Mouse (Mus musculus) heart, embryonic 10.5 days (tissue): ENCODE measurements at regions not wholly inside any gene's neighbourhood (a gene's known extent, or its start where the extent isn't known, plus 50 kb on each side); places are given as distances from the start of the nearest gene placed in this dataset.

Source experiments
- DNase-seq: peaks from one replicate; pipeline ENCODE4 v3.0.0-alpha.2; 2017; ENCODE audit warnings: low spot score
- H3K27ac ChIP-seq: fragments of 300-500 bp; sonication (generic); 2 replicates; pipeline ENCODE4 v1.5.1; 2016; ENCODE audit warnings: mild to moderate bottlenecking
- H3K27me3 ChIP-seq: fragments of 300-500 bp; sonication (generic); 2 replicates; pipeline ENCODE4 v1.6.1; 2016; ENCODE audit warnings: mild to moderate bottlenecking; ENCODE audit not compliant: poor library complexity, insufficient read depth, severe bottlenecking
- H3K36me3 ChIP-seq: fragments of 300-500 bp; sonication (generic); 2 replicates; pipeline ENCODE4 v1.6.1; 2016; ENCODE audit warnings: mild to moderate bottlenecking, moderate library complexity
- H3K4me1 ChIP-seq: fragments of 300-500 bp; sonication (generic); 2 replicates; pipeline ENCODE4 v1.6.1; 2016; ENCODE audit warnings: mild to moderate bottlenecking
- H3K4me3 ChIP-seq: fragments of 300-500 bp; sonication (generic); 2 replicates; pipeline ENCODE4 v1.5.1; 2016; ENCODE audit warnings: mild to moderate bottlenecking, moderate library complexity
- H3K9me3 ChIP-seq: fragments of 300-500 bp; sonication (generic); 2 replicates; pipeline ENCODE4 v1.6.1; 2016; ENCODE audit warnings: mild to moderate bottlenecking, moderate library complexity
- WGBS: fragments of 180-500 bp; shearing (Covaris S2); methylation state at CpG from one replicate; pipeline ENCODE4 v1.1.7; 2016; 5-methylcytosine and 5-hydroxymethylcytosine counted together

- H3K27me3 ChIP-seq, result no peaks in the 10 kb centered on the region
- DNase-seq, result no peak
- H3K4me3 ChIP-seq, result no peak overlapping the region
- no peak overlapping the region for H3K27ac ChIP-seq
- no peaks in the 10 kb centered on the region for H3K4me1 ChIP-seq
- no peaks in the 10 kb centered on the region for H3K9me3 ChIP-seq
- WGBS, result 89% methylated on average over 8 of the region's 8 CpGs
- H3K36me3 ChIP-seq, result no peaks in the 10 kb centered on the region
Measured at GRCm38 (mm10) chr16:71622664-71623063, 685.4 kb upstream of the Robo1 start.

- 67% methylated on average over 2 of the region's 2 CpGs for WGBS
- H3K4me3 ChIP-seq, result no peak overlapping the region
- no peaks in the 10 kb centered on the region for H3K9me3 ChIP-seq
- no peaks in the 10 kb centered on the region for H3K27me3 ChIP-seq
- H3K4me1 ChIP-seq, result no peaks in the 10 kb centered on the region
- H3K27ac ChIP-seq, result no peak overlapping the region
- no peaks in the 10 kb centered on the region for H3K36me3 ChIP-seq
- no peak for DNase-seq
Measured at GRCm38 (mm10) chr16:71640361-71640760, 667.7 kb upstream of the Robo1 start.

GRCm38 (mm10) chr16:71643223-71643622 lies 664.9 kb upstream of the Robo1 start:
- Histone ChIP-seq H3K27me3 (no peaks in the 10 kb centered on the region), H3K36me3 (no peaks in the 10 kb centered on the region), H3K4me1 (no peaks in the 10 kb centered on the region), H3K27ac (no peak overlapping the region), H3K4me3 (no peak overlapping the region), H3K9me3 (no peaks in the 10 kb centered on the region)
- no peak for DNase-seq
- 81% methylated on average over 6 of the region's 6 CpGs for WGBS

GRCm38 (mm10) chr16:71678075-71678701 lies 629.9 kb upstream of the Robo1 start:
- WGBS, result 33% methylated on average over 2 of the region's 2 CpGs
- Histone ChIP-seq H3K27me3 (no peaks in the 10 kb centered on the region), H3K4me1 (no peaks in the 10 kb centered on the region), H3K36me3 (no peaks in the 10 kb centered on the region), H3K9me3 (no peaks in the 10 kb centered on the region), H3K4me3 (no peak overlapping the region), H3K27ac (no peak overlapping the region)
- no peak for DNase-seq

GRCm38 (mm10) chr16:71693464-71693863 lies 614.6 kb upstream of the Robo1 start:
- Histone ChIP-seq H3K4me1 (no peaks in the 10 kb centered on the region), H3K36me3 (no peaks in the 10 kb centered on the region), H3K9me3 (no peaks in the 10 kb centered on the region), H3K4me3 (no peak overlapping the region), H3K27ac (no peak overlapping the region), H3K27me3 (no peaks in the 10 kb centered on the region)
- DNase-seq, result no peak
- WGBS, result 66% methylated on average over 4 of the region's 4 CpGs

GRCm38 (mm10) chr16:71705846-71706245 lies 602.3 kb upstream of the Robo1 start:
- Histone ChIP-seq H3K27me3 (no peaks in the 10 kb centered on the region), H3K27ac (no peak overlapping the region), H3K36me3 (no peaks in the 10 kb centered on the region), H3K4me3 (no peak overlapping the region), H3K9me3 (no peaks in the 10 kb centered on the region), H3K4me1 (no peaks in the 10 kb centered on the region)
- DNase-seq, result no peak

GRCm38 (mm10) chr16:71709684-71710083 lies 598.4 kb upstream of the Robo1 start:
- DNase-seq, result no peak
- Histone ChIP-seq H3K4me3 (no peak overlapping the region), H3K27ac (no peak overlapping the region), H3K9me3 (no peaks in the 10 kb centered on the region), H3K36me3 (no peaks in the 10 kb centered on the region), H3K4me1 (no peaks in the 10 kb centered on the region), H3K27me3 (no peaks in the 10 kb centered on the region)
- WGBS, result 82% methylated on average over 3 of the region's 3 CpGs

- no peak overlapping the region for H3K27ac ChIP-seq
- H3K9me3 ChIP-seq, result no peaks in the 10 kb centered on the region
- H3K36me3 ChIP-seq, result no peaks in the 10 kb centered on the region
- WGBS, result 76% methylated on average over 2 of the region's 2 CpGs
- no peaks in the 10 kb centered on the region for H3K27me3 ChIP-seq
- DNase-seq, result no peak
- H3K4me1 ChIP-seq, result no peaks in the 10 kb centered on the region
- H3K4me3 ChIP-seq, result no peak overlapping the region
Measured at GRCm38 (mm10) chr16:71711879-71712278, 596.2 kb upstream of the Robo1 start.

GRCm38 (mm10) chr16:71717207-71717606 lies 590.9 kb upstream of the Robo1 start:
- Histone ChIP-seq H3K27ac (no peak overlapping the region), H3K36me3 (no peaks in the 10 kb centered on the region), H3K4me3 (no peak overlapping the region), H3K9me3 (no peaks in the 10 kb centered on the region), H3K27me3 (no peaks in the 10 kb centered on the region), H3K4me1 (no peaks in the 10 kb centered on the region)
- WGBS, result 60% methylated on average over 3 of the region's 3 CpGs
- DNase-seq, result no peak

GRCm38 (mm10) chr16:71724898-71725297 lies 583.2 kb upstream of the Robo1 start:
- no peaks in the 10 kb centered on the region for H3K4me1 ChIP-seq
- no peak overlapping the region for H3K27ac ChIP-seq
- DNase-seq, result no peak
- no peak overlapping the region for H3K4me3 ChIP-seq
- H3K9me3 ChIP-seq, result no peaks in the 10 kb centered on the region
- H3K36me3 ChIP-seq, result no peaks in the 10 kb centered on the region
- H3K27me3 ChIP-seq, result no peaks in the 10 kb centered on the region
- 77% methylated on average over 2 of the region's 2 CpGs for whole genome bisulfite sequencing

GRCm38 (mm10) chr16:71737941-71738340 lies 570.2 kb upstream of the Robo1 start:
- Histone ChIP-seq H3K4me3 (no peak overlapping the region), H3K4me1 (no peaks in the 10 kb centered on the region), H3K27ac (no peak overlapping the region), H3K9me3 (no peaks in the 10 kb centered on the region), H3K27me3 (no peaks in the 10 kb centered on the region), H3K36me3 (no peaks in the 10 kb centered on the region)
- no peak for DNase-seq
- 89% methylated on average over 2 of the region's 2 CpGs for WGBS

GRCm38 (mm10) chr16:71739104-71739503 lies 569.0 kb upstream of the Robo1 start:
- no peaks in the 10 kb centered on the region for H3K4me1 ChIP-seq
- no peak for DNase-seq
- H3K4me3 ChIP-seq, result no peak overlapping the region
- H3K27me3 ChIP-seq, result no peaks in the 10 kb centered on the region
- 84% methylated on average over 5 of the region's 5 CpGs for WGBS
- H3K27ac ChIP-seq, result no peak overlapping the region
- H3K36me3 ChIP-seq, result no peaks in the 10 kb centered on the region
- H3K9me3 ChIP-seq, result no peaks in the 10 kb centered on the region

- Histone ChIP-seq H3K36me3 (no peaks in the 10 kb centered on the region), H3K9me3 (no peaks in the 10 kb centered on the region), H3K4me3 (no peak overlapping the region), H3K27me3 (no peaks in the 10 kb centered on the region), H3K4me1 (no peaks in the 10 kb centered on the region), H3K27ac (no peak overlapping the region)
- no peak for DNase-seq
Measured at GRCm38 (mm10) chr16:71780945-71781344, 527.2 kb upstream of the Robo1 start.

- 87% methylated on average over 5 of the region's 5 CpGs for WGBS
- Histone ChIP-seq H3K36me3 (no peaks in the 10 kb centered on the region), H3K27me3 (no peaks in the 10 kb centered on the region), H3K9me3 (no peaks in the 10 kb centered on the region), H3K4me3 (no peak overlapping the region), H3K27ac (no peak overlapping the region), H3K4me1 (no peaks in the 10 kb centered on the region)
- DNase-seq, result no peak
Measured at GRCm38 (mm10) chr16:71812840-71813239, 495.3 kb upstream of the Robo1 start.
